Mouse (Mus musculus) heart, postnatal 4 days (tissue): Measurements from ENCODE around the gene Aebp1. TPM values are rescaled to one million over a fixed set of nuclear protein-coding genes. Genes with fewer than 3 reads are reported as not detected.
"Not testable (repeated sequence)": the region's sequence is repeated elsewhere in the genome, so short reads cannot be mapped to it uniquely, and the experiment has no call there.

Experiments
- DNase-seq: peaks from one replicate; pipeline ENCODE4 v3.0.0; 2021
- total RNA-seq, 2 experiments: library from RNA; stranded (reverse); gene quantifications; 2 replicates each; pipeline ENCODE4 v1.2.3; 2021

Aebp1 gene
- total RNA-seq, 2 experiments from 2014 or later, result 38.7 to 39.6 TPM

DNA sequence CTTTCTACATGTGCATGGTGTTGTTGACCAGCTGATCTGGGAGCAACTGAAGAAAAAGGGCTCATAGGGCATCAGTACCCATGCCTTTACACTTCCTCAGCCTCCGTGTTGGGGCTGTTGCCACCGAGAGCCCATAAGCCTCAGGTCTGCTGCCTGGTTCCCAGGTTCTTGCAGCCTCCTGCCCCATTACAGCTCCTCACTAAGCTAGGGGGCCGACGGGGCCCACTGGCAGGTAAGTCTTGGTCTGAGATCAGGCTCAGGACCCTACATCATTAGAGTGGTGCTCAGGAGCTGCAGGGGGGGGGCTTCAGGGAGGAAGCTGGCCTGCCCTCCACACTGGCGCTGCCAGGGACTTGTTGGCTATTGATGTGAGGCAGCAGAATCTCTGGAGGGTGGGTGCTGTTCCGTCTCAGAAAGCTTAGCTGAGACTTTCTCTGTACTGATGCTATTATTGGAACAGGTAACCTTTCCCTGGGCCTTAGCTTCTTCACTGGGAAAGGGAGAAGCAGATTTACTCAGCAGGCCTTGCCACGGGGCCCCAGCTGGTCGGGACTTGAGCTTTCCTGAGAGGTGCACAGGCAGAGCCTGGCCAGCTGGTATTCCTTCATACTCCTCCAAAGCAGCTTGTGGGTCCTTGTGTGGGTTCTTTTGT, 5.1 kb upstream of the Aebp1 start:
- no peak for DNase-seq

DNA sequence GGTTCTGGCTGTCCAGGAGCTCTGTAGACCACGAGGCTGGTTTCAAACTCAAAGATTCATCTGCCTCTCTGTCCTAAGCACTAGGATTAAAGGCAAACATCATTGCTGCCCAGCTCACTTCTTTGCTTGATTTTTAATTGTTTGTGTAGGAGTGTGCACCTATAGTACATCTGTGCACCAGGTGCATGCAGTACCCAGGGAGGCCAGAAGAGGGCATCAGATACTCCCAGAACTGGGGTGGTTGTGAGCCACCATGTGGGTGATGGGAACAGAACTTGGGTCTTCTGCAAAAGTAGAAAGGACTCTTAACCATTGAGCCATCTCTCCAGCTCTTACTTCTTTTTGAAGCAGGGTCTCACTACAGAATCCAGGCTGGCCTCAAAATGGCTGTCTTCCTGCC, 3.0 kb upstream of the Aebp1 start:
- no peak for DNase-seq

DNA sequence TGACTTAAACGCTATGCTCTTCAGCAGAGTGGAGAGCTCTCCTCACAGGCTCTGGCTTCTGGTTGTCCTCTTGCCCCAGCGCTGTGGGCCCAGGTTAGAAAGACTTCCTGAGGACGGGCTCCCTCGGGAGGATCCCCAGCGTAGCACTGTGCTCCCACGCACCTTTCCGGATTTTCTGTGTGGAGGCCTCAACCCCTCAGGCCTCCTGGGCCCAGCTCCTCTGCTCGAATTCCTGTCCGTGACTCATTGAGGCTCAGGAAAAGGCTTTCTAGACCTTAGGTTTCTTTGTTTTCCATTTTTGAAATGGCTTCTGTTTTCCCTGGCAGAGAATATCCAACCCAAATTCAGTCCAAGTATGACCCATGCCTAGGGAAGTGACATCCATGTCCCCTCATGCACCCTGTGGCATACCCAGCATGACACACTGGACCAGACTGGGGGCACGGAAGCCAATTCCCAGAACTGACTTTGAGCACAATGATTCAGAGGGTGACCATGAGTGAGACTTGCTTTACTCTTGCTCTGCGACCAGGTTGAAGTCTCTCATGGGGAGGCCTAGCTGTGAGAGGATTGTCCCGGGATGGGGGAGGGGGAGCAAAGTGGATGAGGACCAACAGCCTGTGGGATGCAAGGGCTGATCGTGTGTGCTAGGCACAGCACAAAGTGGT, 1.7 kb upstream of the Aebp1 start:
- no peak for DNase-seq

DNA sequence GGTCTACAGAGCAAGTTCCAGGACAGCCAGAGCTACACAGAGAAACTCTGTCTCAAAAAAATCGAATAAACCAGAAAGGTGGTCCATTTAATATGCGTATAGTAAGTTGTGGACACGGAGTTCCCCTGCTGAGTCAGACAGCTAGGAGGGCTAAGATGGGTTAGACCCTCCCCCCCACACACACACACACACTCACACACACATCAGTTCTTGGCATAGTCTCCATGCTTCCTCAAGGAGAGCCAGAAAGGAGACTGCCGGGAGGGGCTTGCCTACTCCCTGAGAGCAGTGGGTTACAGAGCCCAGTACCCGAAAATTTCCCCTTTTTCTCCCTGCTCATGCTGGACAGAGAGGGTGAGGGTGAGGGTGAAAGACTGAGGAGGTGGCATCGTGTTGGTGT, 1.1 kb upstream of the Aebp1 start:
- no peak for DNase-seq

DNA sequence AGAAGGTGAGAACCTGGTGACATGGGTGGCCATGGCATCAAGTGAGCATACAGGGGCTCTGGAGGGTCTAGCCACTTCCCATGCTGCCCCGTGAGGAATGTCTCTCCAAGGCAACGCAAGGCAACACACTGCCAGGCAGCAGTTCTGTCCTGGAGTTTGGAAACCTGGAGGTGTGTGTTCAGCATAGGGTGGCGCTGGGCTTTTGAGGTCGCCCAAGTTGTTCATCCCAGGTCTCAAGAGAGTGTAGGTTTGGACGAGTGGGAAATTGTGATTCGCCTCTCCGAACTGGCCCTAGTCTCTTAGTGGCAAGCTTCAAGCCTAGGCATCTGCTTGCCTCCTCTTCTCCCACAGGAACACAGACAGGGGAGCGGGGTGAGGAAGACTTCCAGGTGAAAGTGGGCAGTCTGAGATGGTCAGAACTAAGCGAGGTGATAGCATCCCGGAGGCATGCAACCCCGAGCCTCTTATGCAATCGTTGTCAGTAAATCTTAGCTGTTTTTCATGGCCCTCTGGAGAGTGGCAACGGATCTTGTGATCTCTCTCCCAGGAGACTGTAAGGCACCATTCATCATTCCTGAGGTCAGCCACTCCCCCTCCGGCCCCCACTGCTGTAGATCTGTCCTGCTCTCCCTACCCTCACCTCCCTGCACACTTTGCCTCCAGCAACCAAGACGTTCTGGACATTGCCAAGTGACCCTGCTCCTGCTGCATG, 803 bp downstream of the Aebp1 start:
- no peak for DNase-seq

DNA sequence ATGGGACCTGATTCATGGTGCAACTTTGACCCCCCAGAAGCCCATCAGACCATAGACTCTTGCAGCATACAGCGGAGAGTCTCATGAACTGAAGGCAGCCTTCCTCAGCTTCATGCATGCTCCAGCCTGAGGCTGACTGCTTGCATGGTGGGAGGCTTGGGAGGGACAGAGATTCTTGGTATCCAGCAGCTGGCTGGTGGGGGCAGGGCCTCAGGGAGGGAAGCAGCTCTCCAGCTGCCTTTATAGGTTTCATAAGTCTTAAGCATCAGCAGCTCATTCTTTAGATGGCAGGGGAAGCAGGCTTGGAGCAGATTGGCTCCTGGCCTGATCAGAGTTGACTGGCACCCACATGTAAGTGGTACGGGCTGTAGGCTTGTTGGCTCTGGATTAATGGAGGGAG, 5.4 kb downstream of the Aebp1 start:
- no peak for DNase-seq

DNA sequence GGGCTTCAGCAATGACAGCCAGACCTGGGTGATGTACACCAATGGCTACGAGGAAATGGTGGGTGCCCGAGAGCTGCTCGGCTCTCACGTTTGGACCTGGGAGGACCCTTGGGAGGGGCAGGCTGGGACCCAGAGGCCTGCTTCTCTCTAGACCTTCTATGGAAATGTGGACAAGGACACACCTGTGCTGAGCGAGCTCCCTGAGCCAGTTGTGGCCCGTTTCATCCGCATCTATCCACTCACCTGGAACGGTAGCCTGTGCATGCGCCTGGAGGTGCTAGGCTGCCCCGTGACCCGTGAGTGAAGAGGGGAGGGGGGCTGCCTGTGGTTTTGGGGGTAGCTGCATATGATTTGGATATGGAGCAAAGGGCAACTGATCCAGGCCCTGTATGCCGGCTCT, 6.6 kb downstream of the Aebp1 start:
- DNase-seq, result no peak

DNA sequence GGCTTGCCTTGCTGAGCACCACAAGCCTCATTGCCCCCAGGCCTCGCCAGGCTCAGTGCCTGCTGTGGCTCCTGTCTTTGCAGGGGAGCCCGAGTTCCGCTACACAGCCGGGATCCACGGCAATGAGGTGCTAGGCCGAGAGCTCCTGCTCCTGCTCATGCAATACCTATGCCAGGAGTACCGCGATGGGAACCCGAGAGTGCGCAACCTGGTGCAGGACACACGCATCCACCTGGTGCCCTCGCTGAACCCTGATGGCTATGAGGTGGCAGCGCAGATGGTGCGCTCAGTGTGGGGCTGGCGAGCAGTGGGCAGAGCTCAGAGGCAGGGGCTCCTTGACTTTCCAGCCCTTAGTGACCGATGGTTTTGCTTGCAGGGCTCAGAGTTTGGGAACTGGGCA, 7.6 kb downstream of the Aebp1 start:
- DNase-seq, result no peak

DNA sequence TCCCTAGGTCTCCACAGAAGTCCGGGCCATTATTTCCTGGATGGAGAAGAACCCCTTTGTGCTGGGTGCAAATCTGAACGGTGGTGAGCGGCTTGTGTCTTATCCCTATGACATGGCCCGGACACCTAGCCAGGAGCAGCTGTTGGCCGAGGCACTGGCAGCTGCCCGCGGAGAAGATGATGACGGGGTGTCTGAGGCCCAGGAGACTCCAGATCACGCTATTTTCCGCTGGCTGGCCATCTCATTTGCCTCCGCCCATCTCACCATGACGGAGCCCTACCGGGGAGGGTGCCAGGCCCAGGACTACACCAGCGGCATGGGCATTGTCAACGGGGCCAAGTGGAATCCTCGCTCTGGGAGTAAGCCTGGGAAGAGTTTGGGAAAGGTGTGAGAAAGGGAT, 8.3 kb downstream of the Aebp1 start:
- DNase-seq, result no peak

DNA sequence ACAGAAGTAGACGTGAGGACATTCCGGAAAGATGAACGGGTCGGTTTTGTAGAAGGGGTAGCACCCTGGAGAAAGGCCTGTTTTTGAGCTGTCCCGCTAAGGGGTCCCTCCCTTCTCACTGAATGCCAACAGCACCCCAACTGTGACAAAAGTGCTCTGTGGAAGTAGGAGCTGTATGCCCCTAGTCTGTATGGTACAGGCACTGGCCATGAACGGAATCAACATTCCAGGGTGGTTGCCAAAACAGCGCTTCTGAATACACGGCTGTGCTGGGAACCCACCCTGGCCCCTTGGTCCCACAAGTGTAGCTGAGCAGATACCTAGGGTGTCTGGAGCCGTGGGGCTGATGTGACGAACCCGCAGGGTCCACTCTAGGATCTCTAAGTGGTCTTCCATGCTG, 11.0 kb downstream of the Aebp1 start:
- no peak for DNase-seq

DNA sequence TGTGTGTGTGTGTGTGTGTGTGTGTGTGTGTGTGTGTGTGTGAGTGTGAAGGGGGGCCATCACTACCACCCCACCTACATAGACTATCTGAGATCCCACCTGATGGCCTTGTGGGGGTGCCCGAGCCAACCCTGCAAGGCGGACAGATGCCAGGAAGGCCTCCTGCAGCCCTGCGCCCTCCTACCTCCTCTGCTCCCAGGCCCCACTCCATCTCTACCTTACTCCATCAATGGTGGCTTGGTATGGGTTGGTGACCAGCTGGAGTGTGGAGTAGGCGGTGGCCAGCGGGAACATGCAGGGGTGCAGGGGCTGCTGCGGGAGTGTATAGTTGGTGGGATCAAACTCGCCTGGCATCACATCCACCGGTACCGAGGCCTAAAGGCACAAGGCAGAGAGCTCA, 11.4 kb downstream of the Aebp1 start:
- DNase-seq, result no peak

DNA sequence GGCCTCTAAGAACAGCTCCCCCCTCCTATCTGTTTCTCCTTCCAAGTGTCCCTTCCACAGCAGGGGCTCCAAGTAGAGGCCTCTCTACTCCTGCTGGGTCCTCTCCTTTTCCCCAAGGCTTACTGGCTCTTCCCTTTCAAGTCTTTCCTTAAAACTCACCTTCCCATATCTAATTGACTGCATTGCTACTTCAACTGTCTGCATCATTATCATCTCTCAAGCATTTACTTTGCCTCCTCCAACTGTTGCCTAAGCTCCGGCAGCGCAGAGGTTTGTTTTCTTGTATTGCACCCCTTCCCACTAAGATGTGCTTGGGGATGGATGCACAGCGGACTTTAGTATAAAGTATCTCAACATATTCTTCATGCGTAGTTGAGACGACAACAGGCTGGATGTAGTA, 15.7 kb downstream of the Aebp1 start:
- no peak for DNase-seq

DNA sequence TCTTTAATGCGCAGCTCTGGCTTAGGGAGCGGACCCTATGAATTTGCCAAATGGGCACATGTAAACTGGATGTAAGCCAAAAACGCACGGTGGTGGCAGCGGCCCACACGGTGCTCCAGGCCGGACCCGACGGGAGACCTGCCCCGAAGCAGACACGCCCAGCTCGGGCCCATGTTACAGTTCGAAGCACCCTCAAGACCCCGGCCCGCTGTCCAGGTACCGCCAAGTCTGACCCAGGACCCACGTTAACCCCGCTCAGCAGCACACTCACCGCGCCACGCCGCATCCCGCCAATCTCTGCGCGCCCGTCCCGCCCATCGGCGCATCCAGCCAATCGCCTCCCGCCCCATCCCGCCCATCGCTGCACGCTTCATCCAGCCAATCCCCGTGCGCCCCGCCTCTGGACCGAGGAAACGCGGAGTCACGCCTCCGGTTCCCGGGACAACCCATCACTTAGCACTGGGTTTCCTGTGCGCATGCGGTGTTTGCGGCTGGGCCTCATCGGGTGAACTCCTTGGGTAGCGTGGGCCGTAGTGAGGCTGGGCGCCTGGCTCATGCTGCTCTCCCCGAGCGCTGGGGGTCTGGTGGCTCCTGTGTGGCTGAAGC, 16.3 kb downstream of the Aebp1 start, which contains the start of gene Pold2:
Gene Pold2 (minus strand): TSS at position 372 of the 606 bp plus-strand sequence.
- peak; percentile 98 for DNase-seq

DNA sequence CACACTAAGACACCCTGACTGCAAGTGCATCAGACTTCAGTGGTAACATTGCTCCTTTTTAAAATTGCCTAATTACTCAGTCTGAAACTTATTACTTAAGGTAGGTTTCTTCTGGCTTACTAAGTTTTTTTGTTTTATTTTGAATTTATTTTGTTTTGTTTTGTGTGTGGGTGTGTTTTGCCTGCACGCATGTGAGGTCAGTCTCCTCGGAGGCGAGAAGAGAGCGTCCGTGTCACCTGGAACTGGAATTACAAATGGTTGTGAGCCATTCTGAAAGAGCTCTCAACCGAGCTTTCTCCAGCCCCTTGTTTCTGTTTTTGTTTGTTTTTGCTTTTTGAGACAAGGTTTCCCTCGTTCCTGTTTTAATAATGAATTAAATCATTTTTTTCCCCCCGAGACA, 16.9 kb downstream of the Aebp1 start:
- DNase-seq, result no peak

DNA sequence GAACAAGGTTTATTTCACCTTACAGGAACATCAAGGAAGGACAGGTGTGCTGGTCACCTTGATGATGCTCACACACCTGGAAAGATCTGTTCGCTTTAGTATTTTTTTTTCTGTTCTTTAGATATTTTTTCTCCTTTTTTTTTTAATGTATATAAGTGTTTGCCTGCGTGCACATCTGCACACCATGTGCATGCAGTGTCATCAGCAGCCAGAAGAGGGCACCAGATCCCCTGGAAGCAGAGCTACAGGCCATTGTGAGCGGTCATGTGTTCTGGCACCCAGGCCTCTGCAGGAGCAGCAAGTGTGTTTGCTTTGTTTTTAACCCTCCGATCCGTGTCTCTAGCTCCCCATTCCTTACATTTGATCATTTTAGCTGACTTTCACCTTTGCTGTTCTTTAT, 18.2 kb downstream of the Aebp1 start:
- DNase-seq, result peak; percentile 71

DNA sequence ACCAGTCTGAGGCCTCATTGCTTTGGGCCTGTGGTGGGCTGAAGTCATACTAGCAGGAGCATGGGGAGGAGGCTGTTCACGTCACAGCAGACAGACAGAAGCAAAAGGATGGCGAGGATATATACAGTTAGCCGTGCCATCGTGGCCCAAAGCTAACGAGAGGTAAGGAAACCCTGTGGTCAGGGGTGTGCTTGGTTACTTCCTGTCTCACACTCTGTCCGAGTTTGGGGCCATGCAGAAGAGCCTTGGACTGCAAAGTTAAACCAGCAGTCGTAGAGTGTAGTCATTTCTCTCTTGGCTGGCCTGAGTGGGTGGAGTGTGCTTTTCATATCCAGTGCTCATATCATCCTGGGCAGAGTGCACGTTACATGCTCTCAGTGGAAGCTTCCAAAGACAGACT, 20.8 kb downstream of the Aebp1 start:
- no peak for DNase-seq

DNA sequence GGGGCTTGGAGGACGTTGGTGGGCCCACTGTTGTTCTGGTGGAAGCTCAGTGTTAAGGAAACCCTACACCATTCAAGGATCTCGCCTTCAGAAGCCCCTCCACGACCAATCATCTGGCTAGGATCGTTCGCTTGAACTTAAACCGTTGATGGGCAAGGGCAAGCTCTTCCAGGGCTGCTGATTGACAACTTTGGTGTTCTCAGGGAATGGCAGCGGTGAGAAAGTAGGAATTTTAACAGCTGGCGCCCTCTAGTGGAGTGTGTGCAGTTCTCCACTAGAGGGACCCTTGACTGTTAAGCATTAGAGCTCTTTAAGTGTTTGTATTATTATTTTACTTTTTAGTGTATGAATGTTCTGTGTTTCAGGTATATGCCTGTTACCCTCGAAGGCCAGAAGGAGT, 24.4 kb downstream of the Aebp1 start:
- DNase-seq, result peak; percentile 82

DNA sequence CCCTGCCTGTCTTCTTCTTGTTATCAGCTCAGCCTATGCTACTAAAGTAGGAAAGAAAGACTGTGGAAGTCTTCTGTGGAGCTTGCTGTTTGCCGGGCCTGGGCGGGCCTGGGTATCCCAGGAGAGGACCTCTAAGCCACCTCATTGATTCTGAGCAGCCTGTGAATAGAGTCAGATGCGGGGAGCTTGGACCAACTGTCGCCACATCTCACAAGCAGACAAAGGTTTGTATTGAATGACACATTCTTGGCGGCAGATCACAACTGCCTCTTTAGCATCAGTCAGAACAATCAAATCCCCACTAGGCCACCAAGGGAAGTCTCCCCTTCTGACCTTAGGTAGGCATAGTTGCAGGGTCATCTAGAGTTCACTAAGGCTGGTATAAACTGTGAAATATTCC, 25.5 kb downstream of the Aebp1 start:
- no peak for DNase-seq

DNA sequence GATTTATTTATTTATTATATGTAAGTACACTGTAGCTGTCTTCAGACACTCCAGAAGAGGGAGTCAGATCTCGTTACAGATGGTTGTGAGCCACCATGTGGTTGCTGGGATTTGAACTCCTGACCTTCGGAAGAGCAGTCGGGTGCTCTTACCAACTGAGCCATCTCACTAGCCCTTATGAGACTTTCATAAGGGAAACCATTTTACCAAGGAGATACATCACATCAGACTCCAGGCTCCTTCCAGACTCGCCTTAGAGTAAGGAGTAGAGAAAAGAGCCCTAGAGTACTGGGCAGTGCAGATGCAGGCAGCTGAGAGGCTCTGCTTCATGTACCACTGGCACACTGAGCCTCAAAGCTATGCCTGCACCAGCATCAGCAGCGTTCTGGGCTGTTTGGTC, 26.8 kb downstream of the Aebp1 start:
- not testable (repeated sequence) for DNase-seq

DNA sequence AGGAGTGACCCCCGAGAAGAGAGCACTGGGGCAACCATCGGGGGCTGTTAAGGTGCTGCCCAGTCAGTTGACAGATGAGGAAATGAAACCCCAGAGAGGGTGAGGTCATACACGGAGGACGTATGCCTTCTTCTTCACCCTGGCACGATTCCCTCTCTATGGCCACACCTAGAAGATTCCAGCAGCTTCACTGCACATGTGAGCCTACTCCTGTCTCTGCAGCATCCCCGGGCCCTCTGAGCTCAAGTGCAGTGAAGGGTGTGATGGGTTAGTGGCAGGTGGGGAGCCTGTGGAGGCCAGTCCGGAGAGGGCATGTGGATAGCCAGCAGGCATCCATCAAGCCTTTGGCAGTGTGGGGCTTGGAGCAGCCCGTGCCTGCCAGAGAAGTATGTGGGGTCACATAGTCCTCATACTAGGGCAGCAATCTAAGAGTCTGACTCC, 30.4 kb downstream of the Aebp1 start:
- DNase-seq, result peak; percentile 34

DNA sequence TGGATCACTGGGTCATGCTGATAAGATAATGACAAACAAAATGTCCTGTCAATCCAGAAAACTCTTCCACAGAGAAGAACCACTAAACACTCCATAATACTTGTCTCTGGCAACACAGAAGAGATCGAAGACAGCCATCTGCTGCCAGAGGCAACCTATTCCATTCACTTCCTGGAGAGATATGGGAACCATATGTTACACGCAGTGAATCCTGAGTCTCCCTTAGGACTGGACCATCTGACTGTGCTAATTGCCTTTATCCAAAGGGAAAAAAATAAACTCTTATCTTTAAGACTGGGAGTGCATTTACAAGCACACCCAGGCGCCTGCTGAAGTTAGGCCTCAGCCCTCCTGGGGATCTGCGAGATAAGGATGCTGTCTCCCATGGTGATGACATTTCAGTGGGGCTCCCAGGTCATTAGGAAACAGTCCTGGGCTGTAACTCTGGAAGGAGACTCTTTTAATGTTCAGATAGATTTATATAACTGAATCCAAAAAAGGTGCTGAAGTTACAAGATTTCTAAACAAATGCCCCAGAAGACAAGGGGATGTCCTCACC, 31.1 kb downstream of the Aebp1 start:
- no peak for DNase-seq

DNA sequence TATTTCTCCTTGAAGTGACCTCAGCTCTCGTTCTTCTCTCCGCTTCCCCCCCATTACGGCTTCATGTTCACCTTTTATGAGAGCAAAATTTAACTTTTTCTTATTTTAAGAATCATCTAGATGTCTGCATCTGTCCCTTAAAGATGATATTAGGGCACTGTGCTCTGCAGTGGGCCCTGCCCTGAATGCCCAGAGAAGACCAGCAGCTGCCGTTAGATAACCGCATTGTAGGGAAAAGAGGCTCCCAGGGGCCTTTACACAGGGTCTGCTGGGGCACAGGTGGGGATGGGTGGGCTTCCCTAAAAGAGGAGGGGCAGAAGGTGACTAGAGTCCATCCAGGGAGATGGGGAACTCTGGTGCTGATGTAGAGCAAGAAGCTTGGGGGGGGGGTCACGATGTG, 32.1 kb downstream of the Aebp1 start:
- DNase-seq, result no peak

DNA sequence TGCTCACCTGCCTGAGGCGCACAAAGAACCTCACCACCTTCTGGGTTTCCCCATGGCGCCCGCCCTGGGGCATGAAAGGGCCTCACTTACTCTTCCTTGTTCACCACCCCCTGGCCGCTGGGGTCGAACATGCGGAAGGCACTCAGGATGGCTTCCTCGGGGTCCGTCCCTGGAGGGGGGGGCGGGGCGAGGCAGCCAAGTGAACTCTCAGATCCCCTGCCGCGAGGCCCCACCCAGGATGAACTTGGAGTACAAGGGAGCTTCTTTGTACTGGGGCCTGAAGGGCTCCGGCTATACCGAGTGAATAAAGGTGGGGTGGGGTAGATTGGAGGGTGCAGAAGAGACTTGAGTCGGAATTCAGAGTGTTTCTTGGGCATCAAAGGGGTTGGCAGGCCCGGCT, 35.5 kb downstream of the Aebp1 start:
- no peak for DNase-seq
